Mouse (Mus musculus) cerebellum, adult 9-10 months (tissue): Measurements from ENCODE around the gene Gm10053.
"Not testable (repeated sequence)": the region's sequence is repeated elsewhere in the genome, so short reads cannot be mapped to it uniquely, and the experiment has no call there.

Experiments used
- DNase-seq: peaks from one replicate; pipeline ENCODE4 v3.0.0; 2022

Gene Gm10053

GRCm38 (mm10) chr19:24875129-24875870 is at the start of gene Gm10053:
Gm10053 (plus strand) TSS chr19:24875686.
- DNase-seq = not testable (repeated sequence)

- DNase-seq = no peak
These were observed 33.4 kb upstream of the Gm10053 start for GRCm38 (mm10) chr19:24842080-24842479.

DNA sequence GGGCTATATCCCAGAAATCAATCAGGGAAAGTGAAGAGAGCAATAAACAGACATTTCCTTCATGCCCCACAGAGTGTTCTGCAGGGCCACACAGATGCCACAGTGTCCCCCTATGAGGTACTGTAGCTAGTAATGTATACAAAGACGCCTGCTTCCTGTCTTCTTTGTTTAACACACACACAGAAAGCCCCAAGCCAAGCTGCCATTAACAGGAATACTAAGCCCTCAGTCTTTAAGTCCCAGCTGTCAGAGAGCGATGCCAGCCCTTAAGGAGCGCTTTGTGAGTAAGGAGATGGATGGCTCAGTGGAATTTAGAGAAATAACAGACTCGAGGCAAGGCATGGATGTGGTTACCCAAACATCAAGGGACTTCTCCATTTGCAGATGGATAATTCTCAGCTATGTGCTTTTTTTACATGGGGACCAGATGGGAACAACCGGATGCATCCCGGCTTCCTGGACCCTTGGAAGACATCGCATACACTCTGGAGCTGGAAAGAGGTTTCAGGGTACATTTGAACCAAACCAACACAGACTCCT is 30.4 kb upstream of the Gm10053 start:
- DNase-seq = no peak

- no peak for DNase-seq
These were observed 27.1 kb upstream of the Gm10053 start for GRCm38 (mm10) chr19:24848345-24848744.

GRCm38 (mm10) chr19:24848844-24849243 is 26.6 kb upstream of the Gm10053 start:
- no peak for DNase-seq

- no peak for DNase-seq
These were observed 23.8 kb upstream of the Gm10053 start for GRCm38 (mm10) chr19:24851456-24852315.

DNA sequence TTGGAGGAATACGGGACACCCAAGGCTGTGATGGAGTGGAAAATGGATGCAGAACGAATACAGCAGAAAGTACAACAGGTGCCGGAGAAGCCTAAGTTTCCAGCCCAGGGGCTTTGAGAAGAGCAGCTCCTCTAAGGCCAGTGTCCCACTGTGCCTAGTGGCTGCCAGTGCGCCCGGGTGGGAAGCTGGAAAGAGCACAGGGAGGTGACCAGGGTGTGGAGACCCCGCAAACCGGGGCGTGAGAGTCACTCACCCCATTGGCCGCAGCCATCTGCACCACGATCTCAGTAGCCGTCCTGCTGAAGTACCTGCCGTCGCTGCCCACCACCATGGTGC is 14.2 kb upstream of the Gm10053 start:
- DNase-seq = no peak

DNA sequence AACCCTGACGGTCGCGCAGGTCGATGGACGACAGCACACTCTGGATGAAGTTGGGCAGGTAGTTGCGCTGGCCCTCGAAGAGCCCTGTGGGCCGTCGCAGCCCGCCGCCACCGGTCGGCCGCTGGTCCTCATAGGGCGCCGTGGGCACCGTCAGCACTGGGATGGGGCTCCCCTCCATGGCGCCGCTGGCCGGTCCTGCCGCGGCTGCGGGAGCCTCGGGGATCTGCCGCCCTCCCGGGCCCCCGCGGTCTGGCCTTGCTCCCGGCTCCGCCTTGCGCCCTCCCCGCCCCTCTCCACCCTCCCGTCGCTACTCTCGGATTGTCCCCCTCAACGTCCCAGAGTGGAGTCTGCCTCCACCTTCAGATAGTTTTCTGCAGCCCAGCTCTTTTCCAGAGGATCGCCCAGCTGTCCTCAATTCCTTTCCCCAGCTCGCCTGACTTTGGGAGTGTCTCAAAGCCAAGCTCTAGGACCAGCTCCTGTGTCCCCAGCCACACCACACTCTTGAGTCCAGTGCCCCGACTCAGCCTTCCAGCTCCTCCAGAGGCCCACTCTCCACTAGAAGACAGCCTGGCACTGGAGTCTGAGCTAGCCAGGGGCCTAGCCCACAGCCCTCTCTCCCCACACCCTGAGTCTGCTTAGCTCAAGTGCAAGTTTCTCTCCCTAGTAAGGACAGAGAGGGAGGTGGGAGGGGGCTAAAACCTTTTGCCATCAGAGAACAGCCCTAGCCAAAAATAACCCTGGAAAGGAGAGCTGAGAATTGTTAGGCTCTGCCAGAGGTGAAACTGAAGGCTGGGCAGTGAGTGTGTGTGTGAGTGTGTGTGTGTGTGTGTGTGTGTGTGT is 13.7 kb upstream of the Gm10053 start, which contains the start of gene Pgm5:
Pgm5 (minus strand) TSS at position 244 of the 840 bp plus-strand sequence.
- DNase-seq = no peak

DNA sequence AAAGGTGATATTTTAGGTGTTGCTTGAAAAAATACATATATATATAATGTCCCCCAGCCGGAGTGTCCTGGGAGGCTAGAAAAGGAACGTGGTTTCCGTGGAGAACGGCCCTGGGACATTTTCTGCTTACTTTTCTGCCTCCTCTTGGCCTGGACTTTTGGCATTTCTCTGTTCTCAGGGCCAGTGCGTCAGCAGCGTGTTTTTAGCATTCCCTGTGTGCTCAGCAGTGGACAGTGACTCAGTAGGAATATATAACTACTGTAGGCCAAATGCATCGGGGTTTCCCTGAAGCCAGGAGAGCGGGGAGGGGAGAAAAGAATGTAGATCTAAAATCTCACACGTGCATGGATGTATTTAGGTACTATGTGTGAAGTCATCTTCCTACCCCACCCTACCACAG is 10.1 kb upstream of the Gm10053 start:
- DNase-seq = no peak

GRCm38 (mm10) chr19:24871037-24871635 is 4.3 kb upstream of the Gm10053 start:
- DNase-seq = peak; percentile 18

- no peak for DNase-seq
These were observed 1.6 kb upstream of the Gm10053 start for GRCm38 (mm10) chr19:24873873-24874272.

GRCm38 (mm10) chr19:24881237-24881636 is 5.8 kb downstream of the Gm10053 start:
- DNase-seq = no peak

DNA sequence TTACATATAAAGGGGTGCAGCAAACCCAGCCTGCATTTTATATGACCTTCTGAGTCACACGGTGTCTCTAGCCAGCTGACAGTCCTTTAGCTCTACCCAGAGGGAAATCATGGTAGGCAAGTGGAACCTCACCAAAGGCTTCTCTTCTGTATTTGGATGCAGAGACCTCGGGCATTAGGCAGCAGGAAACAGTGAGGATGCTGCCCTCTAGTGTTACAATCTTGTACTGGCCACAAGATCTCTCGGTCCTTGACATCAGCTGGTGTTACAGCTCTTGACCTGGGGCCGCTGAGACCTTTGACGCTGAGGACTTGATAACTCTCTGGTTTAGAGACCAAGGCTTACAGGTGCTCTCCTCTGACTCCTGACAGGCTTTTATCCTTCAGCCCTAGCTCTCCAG is 10.0 kb downstream of the Gm10053 start:
- peak; percentile 46 for DNase-seq

GRCm38 (mm10) chr19:24886888-24887287 is 11.4 kb downstream of the Gm10053 start:
- DNase-seq = no peak

- DNase-seq = no peak
These were observed 21.1 kb downstream of the Gm10053 start for GRCm38 (mm10) chr19:24896536-24896935.

DNA sequence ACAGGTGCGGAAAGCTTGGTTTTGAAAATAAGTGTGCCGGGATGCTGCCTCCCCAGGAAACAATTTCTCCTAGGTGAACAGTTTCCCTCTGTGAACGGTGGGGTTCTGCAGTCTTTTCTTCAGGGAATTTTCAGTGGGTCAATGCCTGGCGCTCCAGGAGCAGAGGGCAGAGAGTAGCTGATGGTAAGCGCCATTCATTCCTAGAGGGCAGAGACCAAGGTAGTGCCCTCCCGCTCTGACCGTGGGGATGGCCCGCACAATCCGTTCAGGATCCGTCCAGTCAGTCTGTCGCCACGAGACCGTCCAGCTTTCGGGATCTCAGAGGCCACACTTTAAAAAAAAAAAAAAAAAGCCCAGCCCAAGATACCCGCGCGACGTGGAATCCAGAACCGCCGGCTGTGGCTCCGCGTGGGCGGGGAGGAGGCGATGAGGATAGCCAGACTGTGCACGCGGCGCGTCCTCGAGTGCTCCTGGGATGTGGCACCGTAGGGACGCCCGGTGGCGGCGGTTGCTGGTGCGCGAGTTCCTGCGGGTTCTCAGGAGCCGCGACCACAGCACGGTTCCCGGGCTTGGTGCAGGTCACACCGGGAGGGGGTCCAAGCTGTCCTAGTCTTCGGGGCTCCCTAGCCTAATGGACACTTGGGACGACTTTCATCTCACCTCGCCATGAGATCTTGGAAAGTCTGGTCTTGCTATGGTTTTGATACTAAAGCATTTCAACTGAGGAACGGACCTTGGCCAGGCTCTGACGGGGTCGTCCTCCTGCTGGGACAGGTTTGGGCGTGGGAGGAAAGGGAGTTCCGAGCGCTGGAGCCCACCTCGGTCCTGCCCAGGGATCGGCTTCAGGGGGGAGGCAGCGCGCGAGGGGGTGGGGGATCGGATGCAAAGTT is 21.8 kb downstream of the Gm10053 start:
- no peak for DNase-seq

- DNase-seq = no peak
These were observed 22.6 kb downstream of the Gm10053 start for GRCm38 (mm10) chr19:24897896-24898736.

GRCm38 (mm10) chr19:24898737-24899577 is 23.5 kb downstream of the Gm10053 start:
- DNase-seq = no peak
